ENCODE assay signal across 8 mouse cellular contexts in genomic region chr9:105495316-105496174, GRCm38 (mm10). TPM values are rescaled to one million over a fixed set of nuclear protein-coding genes. Genes with fewer than 3 reads are reported as not detected.
DNase-seq lines count a peak whose midpoint lies in the region; ATAC-seq and TF ChIP-seq lines count a peak whose summit lies in the region.

No protein-coding gene starts in this region.

- peak; percentile 32 for ATAC-seq in forebrain, postnatal 0 days
- peak; percentile 76 for ATAC-seq in megakaryocyte progenitor cell, adult 5-6 weeks (replicated peaks; ENCODE audit: poor library complexity)

- H3K9ac ChIP-seq in forebrain, postnatal 0 days = peak overlapping the region; percentile 87

- TF ChIP-seq CTCF in forebrain, postnatal 0 days (IDR thresholded peaks at IDR 0.05; ENCODE audit: low read depth) = peak; percentile 87

- H3K4me1 ChIP-seq in forebrain, postnatal 0 days (ENCODE audit: insufficient read depth) = 0 out of 2 replicates have a peak, but pooled peaks cover 3% of the 10 kb centered on the region

- H3K4me2 ChIP-seq in forebrain, postnatal 0 days (ENCODE audit: low read depth) = peak overlapping the region; percentile 96

- peak overlapping the region; percentile 97 for H3K4me3 ChIP-seq in forebrain, postnatal 0 days (ENCODE audit: low read depth, low read length)

- peak overlapping the region; percentile 96 for H3K27ac ChIP-seq in forebrain, postnatal 0 days (ENCODE audit: low read depth, low read length)

- H3K27me3 ChIP-seq in forebrain, postnatal 0 days (ENCODE audit: insufficient read depth, low read length) = no peaks in the 10 kb centered on the region

- H3K36me3 ChIP-seq in forebrain, postnatal 0 days (ENCODE audit: insufficient read depth) = no peaks in the 10 kb centered on the region

- intact Hi-C loops in left cerebral cortex, postnatal 10 days (cut with DNase I) = loop anchor here (5.0 kb wide), 1 partner anchor 122 kb away; no protein-coding TSS in a partner anchor

- WGBS in forebrain, postnatal 0 days = 1% methylated on average over 39 of the region's 39 CpGs

- no peaks in the 10 kb centered on the region for H3K9me3 ChIP-seq in forebrain, postnatal 0 days (ENCODE audit: low read length)

- peak; percentile 42 for DNase-seq in ovary, postnatal 14 days (ENCODE audit: low spot score)
- no peak for DNase-seq in ovary, postnatal 36 days (ENCODE audit: low spot score)
- DNase-seq in cerebellum, adult 8-10 months = peak; percentile 69
- DNase-seq in forebrain, postnatal 0 days = peak; percentile 87
- DNase-seq in hindlimb bud, embryonic 11.5 days (ENCODE audit: extremely low spot score, low read depth, low spot score) = peak; percentile 46
- DNase-seq in left cerebral cortex, postnatal 10 days (ENCODE audit: extremely low spot score in 1 of 2, low spot score in 2 of 2) = peak; percentile 55 to 80
- peak; percentile 46 to 67 for DNase-seq in right cerebral cortex, postnatal 36 days (ENCODE audit: low spot score in 2 of 2)

RNA-seq across cellular contexts. Expression of gene Atp2c1, which starts 31.6 kb away (rescaled TPM):
- total RNA-seq in forebrain, postnatal 0 days (2014; rRNA removed) = 207 and 248 TPM in 2 replicates
- 53.8 and 80.6 TPM in 2 replicates for polyA plus RNA-seq in forebrain, postnatal 0 days (2015; fragmentation: Nextera tagmentation; extraction: Ambion mirVana)
- total RNA-seq in left cerebral cortex, postnatal 10 days (2021) = 100 to 1,000 TPM; 265 to 279 TPM
- total RNA-seq in megakaryocyte progenitor cell, adult 5-6 weeks (2015) = 19.6 and 28.0 TPM in 2 replicates
- total RNA-seq in megakaryocyte progenitor cell, adult 5-6 weeks (2017) = 63.9 and 67.1 TPM in 2 replicates
